Mouse (Mus musculus) CH12.LX (cell line): ENCODE data around the gene Rgs3. TPM values are rescaled to one million over a fixed set of nuclear protein-coding genes. Genes with fewer than 3 reads are reported as not detected.
A peak's percentile ranks its signal among the peaks of the same experiment; 100 is the strongest.

ENCODE experiments used
- DNase-seq: peaks from one replicate; pipeline ENCODE4 v3.0.0-alpha.2; 2013; ENCODE audit errors: extremely low read depth
- H3K27ac ChIP-seq: 2 replicates; pipeline ENCODE4 v1.5.1; 2012; ENCODE audit warnings: low read depth, mild to moderate bottlenecking, control low read depth, moderate library complexity; ENCODE audit not compliant: insufficient read depth
- H3K27me3 ChIP-seq: replicated peaks from 2 replicates; pipeline ENCODE3; 2012; ENCODE audit warnings: inconsistent platforms
- H3K36me3 ChIP-seq, 2 experiments: replicated peaks in 1 of 2; 2 replicates each; pipeline versions ENCODE3 to v1.6.1; 2012; ENCODE audit warnings: inconsistent platforms in 1 of 2, low read length in 1 of 2, mild to moderate bottlenecking in 1 of 2, mixed read lengths in 1 of 2, moderate library complexity in 1 of 2; ENCODE audit not compliant: control insufficient read depth in 1 of 2, insufficient read depth in 1 of 2
- H3K4me1 ChIP-seq, 2 experiments: 2 replicates each; pipeline ENCODE4 v1.6.1; 2012; ENCODE audit warnings: inconsistent platforms in 1 of 2, moderate library complexity in 1 of 2; ENCODE audit not compliant: insufficient read depth in 2 of 2, control insufficient read depth in 1 of 2
- H3K4me2 ChIP-seq: 2 replicates; pipeline ENCODE4 v1.6.1; 2012; ENCODE audit warnings: low read depth, mild to moderate bottlenecking, control low read depth; ENCODE audit not compliant: poor library complexity, insufficient read depth, severe bottlenecking
- H3K4me3 ChIP-seq, 3 experiments: fragments of 150-350 bp in 1 of 3; sonication (generic) in 1 of 3; replicated peaks in 1 of 3; 2 replicates each; pipeline versions ENCODE3 to v1.5.1; 2011 to 2012; ENCODE audit warnings: low read depth in 2 of 3, low read length in 2 of 3, mild to moderate bottlenecking in 2 of 3, moderate library complexity in 2 of 3, control low read depth in 1 of 3, improper control_type of control experiment in 1 of 3, inconsistent platforms in 1 of 3, mixed read lengths in 1 of 3; ENCODE audit not compliant: poor library complexity in 1 of 3
- H3K79me2 ChIP-seq: replicated peaks from 2 replicates; pipeline ENCODE4 v1.6.1; 2012; ENCODE audit warnings: mild to moderate bottlenecking, moderate library complexity; ENCODE audit not compliant: control insufficient read depth, poor library complexity, insufficient read depth, severe bottlenecking; ENCODE audit errors: extremely low read depth
- H3K9ac ChIP-seq: 2 replicates; pipeline ENCODE4 v1.6.1; 2012; ENCODE audit warnings: low read depth, mild to moderate bottlenecking, control low read depth, moderate library complexity; ENCODE audit not compliant: insufficient read depth
- H3K9me3 ChIP-seq: replicated peaks from 2 replicates; pipeline ENCODE3; 2012; ENCODE audit warnings: low read length, inconsistent platforms, mixed read lengths
- BHLHE40 ChIP-seq: IDR thresholded peaks from 2 replicates; pipeline ENCODE4 v1.6.1; 2011; ENCODE audit warnings: mild to moderate bottlenecking, low read depth, low read length, improper control_type of control experiment
- CHD1 ChIP-seq: IDR thresholded peaks from 2 replicates; pipeline ENCODE4 v1.6.1; 2012; ENCODE audit warnings: low read depth, low read length, improper control_type of control experiment, inconsistent platforms
- CHD2 ChIP-seq: IDR thresholded peaks from 2 replicates; pipeline ENCODE4 v1.6.1; 2011; ENCODE audit warnings: low read length, improper control_type of control experiment
- ELF1 ChIP-seq: IDR thresholded peaks from 2 replicates; pipeline ENCODE4 v1.6.1; 2014; ENCODE audit warnings: low read depth, mild to moderate bottlenecking, inconsistent platforms, low read length, improper control_type of control experiment
- GABPA ChIP-seq: IDR thresholded peaks from 2 replicates; pipeline ENCODE4 v1.6.1; 2012; ENCODE audit warnings: low read depth, low read length, improper control_type of control experiment, inconsistent platforms; ENCODE audit not compliant: insufficient replicate concordance
- HCFC1 ChIP-seq: IDR thresholded peaks from 2 replicates; pipeline ENCODE4 v1.6.1; 2012; ENCODE audit warnings: low read depth, mild to moderate bottlenecking, inconsistent platforms, low read length, improper control_type of control experiment
- KAT2A ChIP-seq: IDR thresholded peaks from 2 replicates; pipeline ENCODE4 v1.6.1; 2012; ENCODE audit warnings: low read length, improper control_type of control experiment, inconsistent platforms; ENCODE audit not compliant: insufficient replicate concordance
- MXI1 ChIP-seq: IDR thresholded peaks from 2 replicates; pipeline ENCODE4 v1.6.1; 2011; ENCODE audit warnings: mild to moderate bottlenecking, low read depth, low read length, improper control_type of control experiment
- NELFE ChIP-seq: IDR thresholded peaks from 2 replicates; pipeline ENCODE4 v1.6.1; 2011; ENCODE audit warnings: low read depth, low read length, improper control_type of control experiment
- PAX5 ChIP-seq: IDR thresholded peaks from 2 replicates; pipeline ENCODE4 v1.6.1; 2012; ENCODE audit warnings: low read length, inconsistent platforms, mixed read lengths
- RAD21 ChIP-seq: IDR thresholded peaks from 2 replicates; pipeline ENCODE4 v1.6.1; 2011; ENCODE audit warnings: low read depth, mild to moderate bottlenecking, low read length, improper control_type of control experiment, moderate library complexity
- SMC3 ChIP-seq: IDR thresholded peaks from 2 replicates; pipeline ENCODE4 v1.6.1; 2011; ENCODE audit warnings: low read depth, low read length, improper control_type of control experiment
- TBP ChIP-seq: conservative IDR thresholded peaks from 2 replicates; pipeline ENCODE4 v1.6.1; 2011; ENCODE audit warnings: low read depth, low read length, improper control_type of control experiment
- TCF12 ChIP-seq: IDR thresholded peaks from 2 replicates; pipeline ENCODE4 v1.6.1; 2014; ENCODE audit warnings: low read depth, mild to moderate bottlenecking, inconsistent platforms, low read length, improper control_type of control experiment
- USF1 ChIP-seq: IDR thresholded peaks from 2 replicates; pipeline ENCODE4 v1.6.1; 2014; ENCODE audit warnings: low read depth, mild to moderate bottlenecking, inconsistent platforms, low read length, improper control_type of control experiment
- USF2 ChIP-seq: conservative IDR thresholded peaks from 2 replicates; pipeline ENCODE4 v1.6.1; 2011; ENCODE audit warnings: low read depth, low read length, improper control_type of control experiment
- ZC3H11A ChIP-seq: IDR thresholded peaks from 2 replicates; pipeline ENCODE4 v1.6.1; 2012; ENCODE audit warnings: low read depth, mild to moderate bottlenecking, inconsistent platforms, low read length, improper control_type of control experiment
- dilution Hi-C: fragments of 300-500 bp; cut with MboI; formaldehyde crosslinking; loops from 2 replicates; pipeline ENCODE4 v1.14.3; 2020; ENCODE audit warnings: low sequenced_read_pairs; ENCODE audit not compliant: extremely low pct_unique_long_range_greater_than_20kb, extremely low pct_ligation_motif_present
- in situ Hi-C: fragments of 300-500 bp; cut with MboI; formaldehyde crosslinking; loops from 3 replicates; pipeline ENCODE4 v1.14.3; 2019; ENCODE audit warnings: low sequenced_read_pairs, low pct_ligation_motif_present, low pct_unique_long_range_greater_than_20kb, mixed read lengths
- polyA plus RNA-seq: library from polyadenylated mRNA; unstranded; fragments of >175 nt; gene quantifications from 2 replicates; pipeline ENCODE4 v1.2.1, GENCODE M21; 2012; ENCODE audit warnings: low read depth; ENCODE audit not compliant: insufficient read length
- total RNA-seq, 2 experiments: library from RNA; depleted of rRNA; stranded (reverse); fragments of 300-350 nt in 1 of 2; fragments of >200 nt in 1 of 2; gene quantifications; 2 replicates each; pipeline ENCODE4 v1.2.3; 2012 to 2014

Gene Rgs3
- total and polyA plus RNA-seq, 3 experiments: 3.3 to 6.0 (median 3.5) TPM

DNA sequence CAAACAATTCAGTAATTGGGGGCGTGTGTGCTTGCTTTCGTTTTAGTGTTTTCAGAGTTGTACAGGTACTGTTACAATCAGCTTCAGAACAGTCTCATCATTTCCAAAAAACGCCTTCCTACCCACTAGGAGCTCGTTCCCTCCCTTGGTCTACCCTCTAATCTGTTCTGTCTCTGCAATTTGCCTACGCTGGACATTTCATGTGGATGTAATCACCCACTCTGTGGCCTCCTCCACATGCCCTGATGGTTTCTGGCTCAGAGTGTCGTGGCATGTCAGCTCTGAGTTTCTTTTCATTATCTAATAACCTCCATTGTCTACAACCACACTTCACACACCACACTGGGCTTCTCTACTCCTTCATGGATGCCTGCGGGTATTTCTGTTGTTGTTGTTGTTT lies 151.5 kb downstream of the Rgs3 start:
- Histone ChIP-seq H3K4me3 (no peak overlapping the region), H3K4me1 (no peaks in the 10 kb centered on the region; a peak in 2 of 4 replicates), H3K79me2 (no peaks in the 10 kb centered on the region), H3K36me3 (no peaks in the 10 kb centered on the region), H3K27me3 (no peaks in the 10 kb centered on the region), H3K9me3 (no peaks in the 10 kb centered on the region), H3K4me2 (peak overlapping the region; percentile 60; the same call in 1 of the 2 replicates), H3K27ac (no peak overlapping the region), H3K9ac (no peak overlapping the region)
- TF ChIP-seq SMC3 (no peak), NELFE (no peak), PAX5 (no peak), TCF12 (no peak)
- dilution Hi-C loops (no loop called here), in situ Hi-C loops (no loop called here)
- no peak for DNase-seq

DNA sequence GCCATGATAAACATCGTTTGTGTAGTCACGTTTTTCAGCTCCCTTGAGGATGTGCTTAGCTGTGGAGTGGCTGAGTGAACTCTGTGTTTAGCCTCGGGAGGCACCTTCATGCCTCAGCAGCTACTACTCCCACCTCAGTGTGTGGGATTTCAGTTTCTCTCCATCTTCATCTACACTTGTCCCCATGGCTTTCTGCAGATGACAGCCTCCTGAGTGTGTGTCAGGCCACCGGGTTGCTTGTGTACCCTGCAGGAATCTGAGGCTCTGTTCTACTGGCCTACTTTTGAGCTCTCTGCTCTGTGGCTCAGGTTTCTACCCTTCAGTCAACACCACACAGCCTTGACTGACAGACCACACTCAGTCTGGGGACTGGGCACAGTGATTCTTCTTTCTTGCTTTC lies 151.9 kb downstream of the Rgs3 start:
- TF ChIP-seq MXI1 (no peak), ELF1 (no peak), KAT2A (no peak), NELFE (no peak), CHD2 (no peak), ZC3H11A (no peak), RAD21 (no peak), CHD1 (no peak), BHLHE40 (no peak), USF1 (no peak), TCF12 (no peak), USF2 (no peak), TBP (no peak), GABPA (no peak), HCFC1 (no peak)

More for the DNA sequence above, 151.9 kb downstream of the Rgs3 start:
- Histone ChIP-seq H3K36me3 (no peaks in the 10 kb centered on the region), H3K27me3 (no peaks in the 10 kb centered on the region), H3K4me2 (no peak overlapping the region), H3K79me2 (no peaks in the 10 kb centered on the region), H3K9ac (no peak overlapping the region), H3K4me1 (no peaks in the 10 kb centered on the region; a peak in 2 of 4 replicates), H3K27ac (no peak overlapping the region), H3K4me3 (no peak overlapping the region), H3K9me3 (no peaks in the 10 kb centered on the region)
- DNase-seq: no peak
- in situ Hi-C loops: no loop called here
- dilution Hi-C loops: no loop called here
